Mouse (Mus musculus) adrenal gland, adult 10 weeks (tissue): ENCODE measurements around the gene Tube1. TPM values are rescaled to one million over a fixed set of nuclear protein-coding genes. Genes with fewer than 3 reads are reported as not detected.

ENCODE experiments used
- polyA plus RNA-seq: library from polyadenylated mRNA; stranded (reverse); fragments of 350-450 nt; fragmentation: Illumina TruSeq; extraction: RNeasy Lipid Tissue Mini Kit (QIAGEN cat#74804); gene quantifications from one replicate; pipeline ENCODE4 v1.2.3, GENCODE M21; 2014; ENCODE audit warnings: low read depth, low replicate concordance

Gene Tube1
- polyA plus RNA-seq: 0.82 TPM

DNA sequence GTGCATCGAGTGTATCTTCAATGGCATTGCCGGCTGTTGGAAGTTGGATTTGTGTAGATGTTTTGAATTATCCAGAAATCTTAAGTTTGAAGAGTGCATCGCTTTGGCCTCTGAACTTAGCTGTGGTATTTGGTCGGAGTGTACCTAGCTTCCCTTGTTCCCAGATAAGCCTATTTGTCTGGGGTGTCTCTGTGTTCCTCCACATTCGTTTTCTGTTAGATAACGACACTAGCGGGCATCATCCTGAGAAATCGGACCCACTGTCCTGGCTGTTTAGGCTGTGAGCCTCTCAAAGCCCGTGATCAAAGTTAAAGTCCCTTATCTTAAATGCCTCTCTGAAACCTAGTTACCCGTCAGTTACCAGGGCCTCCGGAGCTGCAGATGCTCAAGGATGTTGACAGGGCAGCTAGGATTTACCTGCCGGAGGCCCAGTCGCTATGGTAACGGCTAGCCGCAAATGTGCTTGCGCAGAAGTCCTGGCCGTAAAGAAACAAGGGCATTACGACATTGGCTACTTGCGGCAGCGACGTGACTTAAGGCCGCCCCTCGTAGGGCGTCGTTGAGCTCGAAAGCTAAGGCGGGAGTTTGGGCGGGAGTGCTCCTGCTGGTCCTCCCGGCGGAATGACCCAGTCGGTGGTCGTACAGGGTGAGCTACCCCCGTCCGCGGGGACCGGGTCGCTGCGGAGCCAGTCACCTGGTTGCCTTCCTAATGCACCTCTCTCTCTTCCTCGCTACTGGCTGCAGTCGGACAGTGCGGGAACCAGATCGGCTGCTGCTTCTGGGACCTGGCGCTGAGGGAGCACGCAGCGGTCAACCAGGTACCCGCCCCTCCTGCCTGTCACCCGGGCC, at the start of gene Tube1, which contains the start of gene Fam229b:
TSS of gene Tube1 (plus strand) at position 515 of the 849 bp plus-strand sequence.
TSS of gene Fam229b (minus strand) at position 453 of the 849 bp plus-strand sequence.

DNA sequence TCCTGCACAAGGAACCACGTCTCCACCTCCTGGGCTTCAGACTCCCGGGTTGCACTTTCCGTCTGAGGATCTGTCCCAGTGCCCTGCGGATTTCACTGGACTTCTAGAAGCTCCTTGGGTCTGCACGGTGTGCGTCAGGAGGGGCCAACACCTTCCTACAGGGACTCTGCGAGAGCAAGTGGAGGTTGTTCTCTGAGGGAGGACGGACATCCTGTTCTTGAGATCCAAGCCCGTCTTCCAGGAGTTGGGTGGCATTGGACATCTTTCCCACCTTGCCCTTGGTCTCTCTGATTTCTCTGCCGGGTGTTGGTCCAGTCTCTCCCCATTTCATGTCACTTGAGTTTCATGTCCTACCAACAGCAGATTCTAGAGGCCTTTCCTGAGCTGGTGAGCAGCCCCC, 29.9 kb downstream of the Tube1 start, which contains the start of gene Ccn6:
TSS of gene Ccn6 (minus strand) at position 101 of the 400 bp plus-strand sequence.

Other genes with a start within 250 kb of the Tube1 start
- 27.8 TPM for gene Lama4, start 168.5 kb upstream of the Tube1 start, polyA plus RNA-seq
- 7.6 TPM for gene Fam229b, start 62 bp upstream of the Tube1 start, polyA plus RNA-seq
- not detected for gene Ccn6, start 29.8 kb downstream of the Tube1 start, polyA plus RNA-seq
- 44.1 TPM for gene Fyn, start 234.9 kb downstream of the Tube1 start, polyA plus RNA-seq